Mouse (Mus musculus) liver, adult 2 months (tissue): ENCODE results near the gene Chst5.

ENCODE experiments used
- CTCF ChIP-seq: fragments of 200-500 bp; IDR thresholded peaks from 2 replicates; pipeline ENCODE4 v1.5.1; 2011; ENCODE audit warnings: low read depth, low read length, control low read depth
- POLR2A ChIP-seq: fragments of 200-500 bp; IDR thresholded peaks from 2 replicates; pipeline ENCODE4 v1.6.1; 2011; ENCODE audit warnings: low read length, control low read depth; ENCODE audit not compliant: insufficient read depth; ENCODE audit errors: extremely low read depth

DNA sequence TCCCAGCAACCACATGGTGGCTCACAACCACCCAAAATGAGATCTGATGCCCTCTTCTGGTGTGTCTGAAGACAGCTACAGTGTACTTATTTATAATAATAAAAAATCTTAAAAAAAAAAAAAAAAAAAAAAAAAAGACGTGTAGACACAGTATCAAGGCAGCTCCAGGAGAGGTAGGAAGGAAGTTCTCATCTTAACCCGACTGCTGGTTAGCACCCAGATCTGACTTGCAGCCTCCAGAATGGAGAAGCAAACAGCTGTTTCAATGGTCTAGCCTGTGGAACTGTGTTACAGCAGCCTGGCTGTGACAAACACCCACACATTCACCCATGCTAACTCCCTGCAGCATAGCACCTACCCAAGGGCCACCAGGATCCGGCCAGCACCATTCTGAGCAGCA lies 39.9 kb downstream of the Chst5 start:
- TF ChIP-seq POLR2A: no peak
- TF ChIP-seq CTCF: no peak
